Mouse (Mus musculus): ENCODE data around the gene Slc24a4. TPM values are rescaled to one million over a fixed set of nuclear protein-coding genes. Genes with fewer than 3 reads are reported as not detected.

The Slc24a4 gene
- total and polyA plus RNA-seq, 3 experiments: 0.50 to 1.3 (median 0.98) TPM

- H3K79me2 ChIP-seq (replicated peaks; ENCODE audit: control insufficient read depth, insufficient read depth, low read length): no peaks in the 10 kb centered on the region
- 50% methylated on average over 6 of the region's 6 CpGs for whole genome bisulfite sequencing
- DNase-seq: peak; percentile 38 to 68
- TF ChIP-seq EP300 (IDR thresholded peaks at IDR 0.05; ENCODE audit: insufficient read depth, low read depth, low read length) (peak; percentile 74), POLR2A (IDR thresholded peaks at IDR 0.05; ENCODE audit: insufficient read depth, low read depth, low read length) (no peak)
- H3K27me3 ChIP-seq (ENCODE audit: control insufficient read depth, insufficient read depth, low read length): no peaks in the 10 kb centered on the region
- no peak overlapping the region for H3K9ac ChIP-seq (ENCODE audit: low read depth, low read length)
- H3K4me3 ChIP-seq: no peak overlapping the region
- peaks cover 2% of the 10 kb centered on the region for H3K4me1 ChIP-seq (ENCODE audit: control insufficient read depth, insufficient read depth, low read length)
- no peak overlapping the region; the same call in 1 of the 2 replicates for H3K27ac ChIP-seq
- intact Hi-C loops (cut with DNase I): no loop called here
- no peaks in the 10 kb centered on the region for H3K36me3 ChIP-seq (ENCODE audit: control insufficient read depth, insufficient read depth, low read length)
These were observed 113.7 kb downstream of the Slc24a4 start for GRCm38 (mm10) chr12:102242076-102242722.

- no peaks in the 10 kb centered on the region for H3K36me3 ChIP-seq (ENCODE audit: control insufficient read depth, insufficient read depth, low read length)
- intact Hi-C loops (cut with DNase I): no loop called here
- no peaks in the 10 kb centered on the region for H3K79me2 ChIP-seq (replicated peaks; ENCODE audit: control insufficient read depth, insufficient read depth, low read length)
- H3K9ac ChIP-seq (ENCODE audit: low read depth, low read length): no peak overlapping the region
- no peak overlapping the region for H3K27ac ChIP-seq
- 83% methylated on average over 1 of the region's 1 CpGs for WGBS
- TF ChIP-seq EP300 (IDR thresholded peaks at IDR 0.05; ENCODE audit: insufficient read depth, low read depth, low read length) (no peak), POLR2A (IDR thresholded peaks at IDR 0.05; ENCODE audit: insufficient read depth, low read depth, low read length) (no peak), CTCF (IDR thresholded peaks at IDR 0.05) (no peak)
- H3K27me3 ChIP-seq (ENCODE audit: control insufficient read depth, insufficient read depth, low read length): no peaks in the 10 kb centered on the region
- no peak for DNase-seq
- H3K4me3 ChIP-seq: no peak overlapping the region
- peaks cover 2% of the 10 kb centered on the region for H3K4me1 ChIP-seq (ENCODE audit: control insufficient read depth, insufficient read depth, low read length)
These were observed 115.4 kb downstream of the Slc24a4 start for GRCm38 (mm10) chr12:102243915-102244314.

GRCm38 (mm10) chr12:102246226-102246625 is 117.7 kb downstream of the Slc24a4 start:
- 81% methylated on average over 5 of the region's 5 CpGs for WGBS
- no peak for TF ChIP-seq CTCF (IDR thresholded peaks at IDR 0.05)
- Histone ChIP-seq H3K4me1 (ENCODE audit: control insufficient read depth, insufficient read depth, low read length) (peaks cover 2% of the 10 kb centered on the region), H3K79me2 (replicated peaks; ENCODE audit: control insufficient read depth, insufficient read depth, low read length) (no peaks in the 10 kb centered on the region), H3K27me3 (ENCODE audit: control insufficient read depth, insufficient read depth, low read length) (no peaks in the 10 kb centered on the region), H3K9ac (ENCODE audit: low read depth, low read length) (no peak overlapping the region), H3K27ac (no peak overlapping the region), H3K36me3 (ENCODE audit: control insufficient read depth, insufficient read depth, low read length) (no peaks in the 10 kb centered on the region), H3K4me3 (no peak overlapping the region)
- intact Hi-C loops (cut with DNase I): no loop called here
- no peak for DNase-seq

- WGBS: 92% methylated on average over 6 of the region's 6 CpGs
- TF ChIP-seq CTCF (IDR thresholded peaks at IDR 0.05): no peak
- TF ChIP-seq POLR2A (IDR thresholded peaks at IDR 0.05; ENCODE audit: insufficient read depth, low read depth, low read length): no peak
- intact Hi-C loops (cut with DNase I): no loop called here
These were observed 119.6 kb downstream of the Slc24a4 start for GRCm38 (mm10) chr12:102248104-102248503.

GRCm38 (mm10) chr12:102250316-102250715 is 121.8 kb downstream of the Slc24a4 start:
- DNase-seq: no peak
- Histone ChIP-seq H3K4me3 (no peak overlapping the region), H3K4me1 (ENCODE audit: control insufficient read depth, insufficient read depth, low read length) (peaks cover 4% of the 10 kb centered on the region), H3K27ac (no peak overlapping the region), H3K9ac (ENCODE audit: low read depth, low read length) (no peak overlapping the region), H3K79me2 (replicated peaks; ENCODE audit: control insufficient read depth, insufficient read depth, low read length) (no peaks in the 10 kb centered on the region), H3K27me3 (ENCODE audit: control insufficient read depth, insufficient read depth, low read length) (no peaks in the 10 kb centered on the region), H3K36me3 (ENCODE audit: control insufficient read depth, insufficient read depth, low read length) (no peaks in the 10 kb centered on the region)
- 79% methylated on average over 4 of the region's 4 CpGs for WGBS
- TF ChIP-seq CTCF (IDR thresholded peaks at IDR 0.05): no peak
- TF ChIP-seq POLR2A (IDR thresholded peaks at IDR 0.05; ENCODE audit: insufficient read depth, low read depth, low read length): no peak
- no peak for TF ChIP-seq EP300 (IDR thresholded peaks at IDR 0.05; ENCODE audit: insufficient read depth, low read depth, low read length)
- intact Hi-C loops (cut with DNase I): loop anchor here (10.0 kb wide), 1 partner anchor 214 kb away; the partner anchor contains the start of gene Golga5

More at GRCm38 (mm10) chr12:102248104-102248503, 119.6 kb downstream of the Slc24a4 start:
- Histone ChIP-seq H3K36me3 (ENCODE audit: control insufficient read depth, insufficient read depth, low read length) (no peaks in the 10 kb centered on the region), H3K27ac (no peak overlapping the region), H3K4me3 (no peak overlapping the region), H3K79me2 (replicated peaks; ENCODE audit: control insufficient read depth, insufficient read depth, low read length) (no peaks in the 10 kb centered on the region), H3K4me1 (ENCODE audit: control insufficient read depth, insufficient read depth, low read length) (no peaks in the 10 kb centered on the region), H3K27me3 (ENCODE audit: control insufficient read depth, insufficient read depth, low read length) (no peaks in the 10 kb centered on the region), H3K9ac (ENCODE audit: low read depth, low read length) (no peak overlapping the region)
- DNase-seq: no peak

GRCm38 (mm10) chr12:102251070-102251469 is 122.5 kb downstream of the Slc24a4 start:
- TF ChIP-seq CTCF (IDR thresholded peaks at IDR 0.05): no peak
- WGBS: 69% methylated on average over 3 of the region's 3 CpGs
- Histone ChIP-seq H3K4me1 (ENCODE audit: control insufficient read depth, insufficient read depth, low read length) (peaks cover 4% of the 10 kb centered on the region), H3K27me3 (ENCODE audit: control insufficient read depth, insufficient read depth, low read length) (no peaks in the 10 kb centered on the region), H3K36me3 (ENCODE audit: control insufficient read depth, insufficient read depth, low read length) (no peaks in the 10 kb centered on the region), H3K27ac (no peak overlapping the region), H3K79me2 (replicated peaks; ENCODE audit: control insufficient read depth, insufficient read depth, low read length) (no peaks in the 10 kb centered on the region), H3K9ac (ENCODE audit: low read depth, low read length) (no peak overlapping the region), H3K4me3 (no peak overlapping the region)
- DNase-seq: no peak
- intact Hi-C loops (cut with DNase I): loop anchor here (10.0 kb wide), 1 partner anchor 214 kb away; the partner anchor contains the start of gene Golga5
